Mouse (Mus musculus): ENCODE data around the gene Boll.

Gene Boll

DNA sequence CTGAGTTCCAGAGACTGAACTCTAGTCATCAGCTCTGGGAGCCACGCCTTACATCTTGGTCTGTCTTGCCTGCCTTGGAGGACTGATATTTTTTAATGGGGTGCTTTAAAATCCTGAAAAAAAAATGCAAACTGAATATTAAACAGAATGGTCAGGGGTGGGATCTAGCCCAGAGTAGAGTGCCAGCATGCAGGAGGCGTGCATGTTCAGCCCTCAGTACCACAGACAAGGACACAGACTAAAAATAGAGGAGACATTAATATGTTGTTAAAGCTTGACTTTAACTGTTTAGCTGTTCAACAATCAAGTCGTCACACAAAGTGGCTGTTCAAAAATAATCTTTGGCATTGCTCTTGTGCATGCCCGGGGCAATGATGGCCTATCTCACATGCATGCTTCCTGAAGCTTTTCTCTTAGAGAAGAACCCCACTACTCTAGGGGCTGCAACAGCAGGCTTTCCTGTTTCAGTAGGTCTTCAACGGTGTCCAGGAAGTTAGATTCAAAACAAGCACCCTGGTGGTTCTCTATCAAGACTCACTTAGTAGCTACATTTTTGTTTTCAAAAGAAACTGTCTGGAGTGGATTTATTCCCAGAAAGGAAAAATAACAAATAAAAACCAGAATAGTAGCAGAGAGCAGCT is 154.6 kb downstream of the Boll start:
- intact Hi-C loops (cut with DNase I), result no loop called here

DNA sequence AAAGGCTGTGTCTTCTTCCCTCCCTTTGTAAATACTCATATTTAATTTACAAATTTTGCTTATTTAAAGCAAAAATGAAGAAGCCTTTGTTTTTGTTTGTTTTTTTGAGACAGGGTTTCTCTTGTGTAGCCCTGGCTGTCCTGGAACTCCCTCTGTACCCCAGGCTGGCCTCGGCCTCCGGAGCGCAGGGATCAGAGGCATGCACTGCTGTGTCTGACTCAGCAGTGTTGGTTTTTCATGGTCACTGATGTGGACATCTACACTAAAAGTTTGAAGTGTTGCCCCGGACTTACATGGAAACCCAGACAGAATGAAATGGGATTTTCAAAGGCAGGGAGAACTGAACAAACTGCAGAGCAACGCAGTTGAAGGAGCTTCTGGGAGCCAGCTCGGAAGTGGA is 155.7 kb downstream of the Boll start:
- intact Hi-C loops (cut with DNase I), result no loop called here

DNA sequence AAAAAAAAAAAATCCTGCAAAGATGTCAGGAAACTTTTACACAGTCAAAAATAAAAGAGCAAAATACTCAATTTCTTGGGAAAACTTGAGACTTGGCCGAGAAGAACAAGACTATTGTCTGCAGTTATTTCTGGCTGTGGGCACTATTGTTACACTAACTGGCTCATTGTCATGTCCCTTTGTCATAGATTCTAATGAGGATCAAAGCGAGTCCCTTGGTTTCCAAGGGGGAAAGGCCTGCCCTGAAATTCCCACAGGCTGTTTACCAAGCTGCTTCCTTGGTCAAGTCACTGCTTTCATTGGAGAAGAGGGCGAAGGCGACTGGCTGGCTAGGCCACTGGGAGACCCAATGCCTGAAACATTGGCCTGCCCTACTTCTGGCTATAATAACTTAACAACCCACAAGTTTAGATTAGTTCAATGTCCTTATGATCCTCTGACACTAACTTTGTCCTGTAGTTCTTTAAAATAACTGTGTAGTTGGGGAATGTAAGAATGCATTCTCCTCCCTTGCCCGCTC is 157.4 kb downstream of the Boll start:
- intact Hi-C loops (cut with DNase I), result no loop called here

DNA sequence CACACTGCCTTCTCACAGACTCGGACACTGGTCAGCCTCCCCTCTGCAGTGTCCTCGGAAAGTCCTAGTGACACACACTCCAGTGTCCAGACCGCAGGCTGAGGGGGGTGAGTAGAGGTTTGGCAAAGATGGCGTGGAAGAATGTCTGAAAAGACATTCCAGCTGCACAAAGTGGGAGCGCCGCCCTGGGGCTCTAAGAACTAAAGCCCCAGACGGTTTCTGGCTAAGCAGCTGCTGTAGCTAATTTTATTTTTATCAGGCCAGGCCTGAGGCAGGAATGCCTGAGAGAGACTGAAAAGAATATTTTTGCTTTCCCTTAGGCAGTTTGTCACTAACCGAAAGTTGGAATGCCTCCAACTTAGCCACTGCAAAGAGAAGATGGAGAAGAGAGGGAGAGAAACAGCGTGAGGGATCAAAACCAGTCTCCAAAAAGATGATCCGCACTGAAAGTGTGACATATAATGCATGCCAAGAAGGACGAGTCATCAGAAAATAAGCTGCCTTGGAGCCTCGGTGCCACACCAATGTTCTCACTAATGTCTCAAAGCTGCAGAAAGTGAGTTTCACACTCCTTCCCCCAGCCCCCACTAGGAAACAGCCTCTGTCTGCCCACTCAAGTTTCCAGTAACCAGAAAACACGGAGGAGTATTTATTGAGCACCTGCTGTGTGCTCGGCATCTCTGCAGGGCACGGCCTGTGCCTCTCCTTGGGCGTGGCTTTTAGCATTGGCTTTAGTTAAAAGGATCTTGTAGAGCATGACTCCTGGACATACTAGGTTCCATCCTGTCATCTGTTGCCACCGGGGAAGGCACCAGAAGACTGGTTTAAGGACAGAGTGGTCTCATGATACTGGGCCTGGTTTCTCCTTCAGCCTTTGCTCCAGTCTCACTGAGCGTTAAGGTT is 161.2 kb downstream of the Boll start:
- intact Hi-C loops (cut with DNase I), result no loop called here

DNA sequence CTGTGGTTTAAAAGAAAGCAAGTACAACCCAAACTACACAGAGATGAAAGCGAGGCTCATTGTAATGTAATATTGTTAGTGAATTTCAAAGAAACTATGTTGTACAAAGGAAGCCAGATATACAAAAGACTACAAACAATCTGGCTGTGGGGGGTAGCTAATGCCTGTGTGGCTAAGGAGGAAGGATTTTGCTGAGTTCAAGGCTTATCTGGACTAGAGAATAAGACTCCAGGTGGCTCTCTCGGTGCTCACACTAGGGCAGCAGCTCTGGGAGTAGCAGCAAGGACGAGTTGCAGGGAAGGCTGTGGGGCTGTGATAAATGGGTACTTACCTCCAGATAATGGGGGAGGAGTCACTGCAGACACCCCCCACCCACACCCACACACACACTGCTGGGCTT is 164.6 kb downstream of the Boll start:
- intact Hi-C loops (cut with DNase I), result no loop called here

Measured in adrenal gland (tissue).